Mouse (Mus musculus) stomach, postnatal 0 days (tissue): ENCODE measurements around the gene Prcd. TPM values are rescaled to one million over a fixed set of nuclear protein-coding genes. Genes with fewer than 3 reads are reported as not detected.
A peak's percentile ranks its signal among the peaks of the same experiment; 100 is the strongest.
"Not testable (repeated sequence)": the region's sequence is repeated elsewhere in the genome, so short reads cannot be mapped to it uniquely, and the experiment has no call there.

ENCODE experiments used
- ATAC-seq: fragments of 200-750 bp; cut with Nextera tagmentation; 2 replicates; pipeline ENCODE4 v1.8.0; 2017; ENCODE audit not compliant: low FRiP score, low TSS enrichment
- DNase-seq: peaks from one replicate; pipeline ENCODE4 v3.0.0-alpha.2; 2016; ENCODE audit warnings: low spot score
- H3K27ac ChIP-seq: fragments of 300-500 bp; sonication (generic); replicated peaks from 2 replicates; pipeline ENCODE4 v1.5.1; 2014; ENCODE audit warnings: mild to moderate bottlenecking, control low read depth
- H3K27me3 ChIP-seq: fragments of 300-500 bp; sonication (generic); 2 replicates; pipeline ENCODE4 v1.6.1; 2014; ENCODE audit warnings: low read length; ENCODE audit not compliant: control insufficient read depth, insufficient read depth
- H3K36me3 ChIP-seq: fragments of 300-500 bp; sonication (generic); 2 replicates; pipeline ENCODE4 v1.6.1; 2014; ENCODE audit warnings: low read length, mixed read lengths; ENCODE audit not compliant: control insufficient read depth, insufficient read depth
- H3K4me1 ChIP-seq: fragments of 300-500 bp; sonication (generic); replicated peaks from 2 replicates; pipeline ENCODE4 v1.6.1; 2014; ENCODE audit warnings: antibody characterized with exemption; ENCODE audit not compliant: control insufficient read depth, insufficient read depth
- H3K4me2 ChIP-seq: fragments of 300-500 bp; sonication (generic); replicated peaks from 2 replicates; pipeline ENCODE4 v1.6.1; 2014; ENCODE audit warnings: low read depth, mild to moderate bottlenecking, control low read depth, moderate library complexity
- H3K4me3 ChIP-seq: fragments of 300-500 bp; sonication (generic); 2 replicates; pipeline ENCODE4 v1.5.1; 2014; ENCODE audit warnings: low read depth, low read length, control low read depth
- H3K9ac ChIP-seq: fragments of 300-500 bp; sonication (generic); 2 replicates; pipeline ENCODE4 v1.6.1; 2014; ENCODE audit warnings: mild to moderate bottlenecking, low read length, control low read depth, mixed read lengths
- H3K9me3 ChIP-seq: fragments of 300-500 bp; sonication (generic); 2 replicates; pipeline ENCODE4 v1.6.1; 2016; ENCODE audit warnings: low read length; ENCODE audit not compliant: control insufficient read depth
- CTCF ChIP-seq: IDR thresholded peaks from 2 replicates; pipeline ENCODE4 v1.5.1; 2016; ENCODE audit warnings: antibody characterized with exemption, low read depth, mild to moderate bottlenecking, moderate library complexity
- EP300 ChIP-seq: optimal IDR thresholded peaks from 2 replicates; pipeline ENCODE3; 2016; ENCODE audit warnings: antibody characterized with exemption
- WGBS: fragments of 180-500 bp; shearing (Covaris S2); extraction: QIAGEN DNeasy Blood & Tissue Kit; methylation state at CpG from one replicate; pipeline ENCODE4 v1.1.7; 2014; 5-methylcytosine and 5-hydroxymethylcytosine counted together
- polyA plus RNA-seq: library from polyadenylated mRNA; unstranded; fragments of >200 nt; fragmentation: Nextera tagmentation; extraction: Ambion mirVana; gene quantifications from 2 replicates; pipeline ENCODE4 v1.2.1, GENCODE M21; 2015

The Prcd gene
- polyA plus RNA-seq, result 2.6 and 2.7 TPM in 2 replicates

DNA sequence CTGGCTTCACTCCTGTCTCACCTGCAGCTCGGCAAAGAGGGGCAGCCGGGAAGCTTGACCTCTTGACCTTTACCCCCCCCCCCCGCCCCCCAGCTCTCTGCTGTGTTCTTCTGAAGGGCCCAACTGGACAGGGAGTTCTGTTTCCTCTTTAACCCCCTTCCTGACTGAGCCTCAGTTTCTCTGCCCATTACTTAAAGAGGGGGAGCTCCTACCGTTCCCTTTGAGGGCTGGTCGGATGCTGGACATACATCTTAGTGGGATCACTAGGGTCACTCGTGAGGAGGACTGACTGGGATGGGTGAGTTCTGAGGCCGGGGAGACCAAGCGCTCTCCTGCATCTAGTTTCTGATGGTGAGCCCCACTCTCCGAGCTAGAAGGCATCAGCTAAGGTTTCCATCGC, at the start of gene Prcd:
Prcd (plus strand) TSS at position 301 of the 400 bp plus-strand sequence.
- 7% methylated on average over 10 of the region's 10 CpGs for WGBS
- H3K9ac ChIP-seq, result peak within 1 kb of the TSS; percentile 67
- peak within 1 kb of the TSS; percentile 83 for H3K4me2 ChIP-seq
- DNase-seq (no peak), ATAC-seq (no peak)
- peaks cover 3% of the 10 kb centered on the region for H3K4me1 ChIP-seq
- H3K27me3 ChIP-seq, result no peaks in the 10 kb centered on the region
- peak within 1 kb of the TSS; percentile 49; the same call in 1 of the 2 replicates for H3K27ac ChIP-seq
- H3K4me3 ChIP-seq, result peak within 1 kb of the TSS; percentile 55
- TF ChIP-seq CTCF (no peak), EP300 (no peak)
- H3K9me3 ChIP-seq, result no peaks in the 10 kb centered on the region
- H3K36me3 ChIP-seq, result no peaks in the 10 kb centered on the region

DNA sequence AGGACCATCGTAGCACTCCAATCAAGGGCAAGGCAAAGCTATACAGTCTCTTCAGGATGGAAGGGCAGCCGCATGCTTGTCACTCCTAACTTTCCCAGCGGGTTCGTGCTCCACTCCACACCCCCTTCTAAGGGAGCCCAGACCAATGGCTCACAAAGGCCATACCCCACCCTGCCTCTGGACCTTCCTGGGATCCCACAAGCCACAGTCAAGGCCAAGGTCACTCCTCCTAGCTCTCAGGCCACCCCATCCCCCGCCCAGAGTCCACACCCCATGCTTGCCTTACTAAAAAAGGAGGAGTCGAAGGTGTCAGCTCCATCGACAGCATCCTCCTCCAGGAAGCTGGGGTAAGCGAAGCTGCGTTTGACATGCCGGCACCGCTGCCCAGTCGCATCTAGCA, 49.2 kb upstream of the Prcd start:
- TF ChIP-seq CTCF (no peak), EP300 (no peak)
- no peak for ATAC-seq

DNA sequence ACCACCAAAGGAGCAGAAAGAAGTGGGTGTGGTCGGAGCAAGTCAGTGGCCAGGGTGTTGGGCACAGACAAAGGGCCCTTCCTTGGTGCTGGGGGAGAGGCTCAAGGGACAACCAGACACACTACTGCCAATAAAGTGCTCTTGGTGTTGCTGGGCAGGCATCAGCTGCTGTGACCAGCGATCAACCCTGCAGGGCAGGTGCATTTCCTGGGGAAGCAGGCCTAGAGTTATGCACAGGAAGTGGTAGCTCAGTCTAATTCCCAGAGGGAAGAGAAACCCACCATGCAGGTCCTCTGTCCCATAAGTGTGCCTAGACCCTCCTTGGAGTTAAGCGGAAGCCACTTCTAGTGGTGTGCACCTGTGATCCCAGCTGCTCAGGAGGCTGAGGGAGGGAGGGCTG, 45.6 kb upstream of the Prcd start:
- no peak overlapping the region for H3K9ac ChIP-seq
- no peak overlapping the region for H3K4me2 ChIP-seq
- H3K27me3 ChIP-seq, result no peaks in the 10 kb centered on the region
- WGBS, result 94% methylated on average over 3 of the region's 3 CpGs
- TF ChIP-seq EP300 (no peak), CTCF (no peak)
- no peaks in the 10 kb centered on the region for H3K9me3 ChIP-seq
- no peak for ATAC-seq
- no peak for DNase-seq
- H3K27ac ChIP-seq, result no peak overlapping the region
- H3K36me3 ChIP-seq, result peaks cover 6% of the 10 kb centered on the region; the same call in 1 of the 2 replicates
- no peaks in the 10 kb centered on the region for H3K4me1 ChIP-seq
- no peak overlapping the region for H3K4me3 ChIP-seq

More for the DNA sequence above, 49.2 kb upstream of the Prcd start:
- no peaks in the 10 kb centered on the region for H3K9me3 ChIP-seq
- H3K27me3 ChIP-seq, result no peaks in the 10 kb centered on the region
- no peak overlapping the region for H3K4me2 ChIP-seq
- no peak overlapping the region for H3K27ac ChIP-seq
- H3K4me1 ChIP-seq, result no peaks in the 10 kb centered on the region
- H3K9ac ChIP-seq, result no peak overlapping the region
- H3K4me3 ChIP-seq, result no peak overlapping the region
- no peak for DNase-seq
- WGBS, result 89% methylated on average over 12 of the region's 12 CpGs
- H3K36me3 ChIP-seq, result peaks cover 6% of the 10 kb centered on the region; the same call in 1 of the 2 replicates

DNA sequence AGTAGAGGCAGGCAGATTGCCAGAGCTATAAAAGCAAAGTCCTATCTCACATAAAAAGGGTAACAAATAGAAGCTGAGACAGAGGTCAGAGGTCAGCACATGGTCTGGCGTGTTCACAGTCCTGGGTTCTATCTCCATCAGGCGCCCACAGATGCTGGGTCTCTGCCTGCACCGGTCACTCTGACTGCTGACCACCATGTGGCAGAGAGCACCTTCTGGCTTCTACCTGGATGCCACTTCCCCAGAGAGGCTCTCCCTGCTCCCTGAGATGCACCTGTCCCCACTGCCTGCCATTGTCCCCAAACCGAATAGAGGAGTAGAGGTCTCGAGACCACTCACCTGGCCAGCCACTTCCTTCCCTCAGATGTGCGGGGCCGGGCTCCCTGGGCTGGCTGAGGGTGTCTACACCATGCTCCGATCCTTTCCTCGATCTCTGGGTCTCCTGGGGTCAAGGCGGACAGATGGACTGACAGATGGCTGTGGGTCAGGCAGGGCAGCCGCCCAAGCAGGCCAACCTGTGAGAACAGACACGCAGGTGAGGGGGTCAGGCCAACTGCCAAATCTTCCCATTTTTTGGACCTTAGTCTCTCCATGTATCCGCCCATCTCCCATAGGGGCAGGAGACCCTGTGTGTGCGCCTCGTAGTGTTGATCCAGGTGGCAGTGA, 43.2 kb upstream of the Prcd start:
- TF ChIP-seq CTCF, result no peak
- TF ChIP-seq EP300, result no peak
- no peaks in the 10 kb centered on the region for H3K4me1 ChIP-seq
- H3K27ac ChIP-seq, result no peak overlapping the region
- WGBS, result 86% methylated on average over 15 of the region's 15 CpGs
- no peak overlapping the region for H3K4me2 ChIP-seq
- ATAC-seq, result no peak
- peaks cover 3% of the 10 kb centered on the region; the same call in 1 of the 2 replicates for H3K36me3 ChIP-seq
- H3K27me3 ChIP-seq, result no peaks in the 10 kb centered on the region
- H3K9me3 ChIP-seq, result no peaks in the 10 kb centered on the region
- no peak overlapping the region for H3K9ac ChIP-seq
- no peak overlapping the region for H3K4me3 ChIP-seq
- no peak for DNase-seq

DNA sequence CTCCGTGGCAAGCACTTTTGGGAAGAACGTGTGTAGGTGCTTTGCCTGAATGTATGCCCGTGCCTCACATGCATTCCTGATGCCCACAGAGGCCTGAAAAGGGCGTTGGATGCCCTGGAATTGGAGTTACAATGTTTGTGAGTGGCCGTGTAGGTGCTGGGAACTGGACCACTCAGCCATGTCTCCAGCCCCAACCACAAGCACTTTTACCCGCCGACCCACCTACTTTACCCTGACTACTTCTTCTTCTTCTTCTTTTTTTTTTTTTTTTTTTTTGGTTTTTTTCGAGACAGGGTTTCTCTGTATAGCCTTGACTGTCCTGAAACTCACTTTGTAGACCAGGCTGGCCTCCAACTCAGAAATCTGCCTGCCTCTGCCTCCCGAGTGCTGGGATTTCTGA, 42.2 kb upstream of the Prcd start:
- ATAC-seq, H3K4me1 ChIP-seq, H3K36me3 ChIP-seq, H3K27ac ChIP-seq, H3K27me3 ChIP-seq, H3K9me3 ChIP-seq, DNase-seq, H3K4me3 ChIP-seq, H3K4me2 ChIP-seq, H3K9ac ChIP-seq: not testable (repeated sequence)
- 86% methylated on average over 8 of the region's 9 CpGs for WGBS

DNA sequence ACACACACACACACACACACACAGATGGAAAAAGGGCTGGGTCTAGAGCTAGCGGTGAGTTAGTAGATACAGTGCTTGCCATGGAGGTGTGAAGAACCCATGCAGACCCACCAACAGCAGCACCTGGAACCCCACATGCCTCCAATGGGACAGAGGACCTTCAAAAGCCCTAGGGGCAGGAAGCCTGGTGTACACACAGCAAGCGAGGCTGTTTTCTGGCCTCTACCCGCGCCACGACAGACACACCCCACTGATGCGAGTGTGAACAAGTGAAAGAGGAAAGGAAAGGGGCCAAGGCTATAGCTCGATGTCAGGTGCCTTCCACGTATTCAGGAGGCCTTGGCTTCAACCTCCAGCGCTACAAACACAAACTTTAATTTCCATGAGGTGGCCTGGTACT, 41.5 kb upstream of the Prcd start:
- Histone ChIP-seq H3K27me3 (no peaks in the 10 kb centered on the region), H3K4me1 (peaks cover 3% of the 10 kb centered on the region; the same call in 1 of the 2 replicates), H3K9me3 (no peaks in the 10 kb centered on the region), H3K27ac (no peak overlapping the region), H3K36me3 (0 out of 2 replicates have a peak, but pooled peaks cover 3% of the 10 kb centered on the region), H3K9ac (no peak overlapping the region), H3K4me2 (no peak overlapping the region), H3K4me3 (no peak overlapping the region)
- WGBS, result 83% methylated on average over 9 of the region's 9 CpGs
- DNase-seq, result no peak
- no peak for TF ChIP-seq CTCF
- no peak for ATAC-seq
